Mouse (Mus musculus) stomach, postnatal 0 days (tissue): ENCODE results near the gene Taf1d.

ENCODE experiments used
- CTCF ChIP-seq: IDR thresholded peaks from 2 replicates; pipeline ENCODE4 v1.5.1; 2016; ENCODE audit warnings: antibody characterized with exemption, low read depth, mild to moderate bottlenecking, moderate library complexity
- EP300 ChIP-seq: optimal IDR thresholded peaks from 2 replicates; pipeline ENCODE3; 2016; ENCODE audit warnings: antibody characterized with exemption

GRCm38 (mm10) chr9:15280491-15280879 is 25.5 kb upstream of the Taf1d start:
- TF ChIP-seq CTCF (no peak), EP300 (no peak)
